Mouse (Mus musculus) brain, embryonic 14.5 days (tissue): Measurements from ENCODE around the gene Ston1.

Experiments
- CTCF ChIP-seq: fragments of 200-500 bp; IDR thresholded peaks from 2 replicates; pipeline ENCODE4 v1.5.1; 2012; ENCODE audit warnings: inconsistent platforms, mild to moderate bottlenecking, moderate library complexity, borderline replicate concordance; ENCODE audit not compliant: insufficient read depth, insufficient read length; ENCODE audit errors: extremely low read depth
- POLR2A ChIP-seq: fragments of 200-500 bp; IDR thresholded peaks from 2 replicates; pipeline ENCODE4 v1.6.1; 2012; ENCODE audit warnings: mild to moderate bottlenecking, inconsistent platforms, borderline replicate concordance; ENCODE audit not compliant: poor library complexity, insufficient read depth, insufficient read length, severe bottlenecking; ENCODE audit errors: extremely low read depth

DNA sequence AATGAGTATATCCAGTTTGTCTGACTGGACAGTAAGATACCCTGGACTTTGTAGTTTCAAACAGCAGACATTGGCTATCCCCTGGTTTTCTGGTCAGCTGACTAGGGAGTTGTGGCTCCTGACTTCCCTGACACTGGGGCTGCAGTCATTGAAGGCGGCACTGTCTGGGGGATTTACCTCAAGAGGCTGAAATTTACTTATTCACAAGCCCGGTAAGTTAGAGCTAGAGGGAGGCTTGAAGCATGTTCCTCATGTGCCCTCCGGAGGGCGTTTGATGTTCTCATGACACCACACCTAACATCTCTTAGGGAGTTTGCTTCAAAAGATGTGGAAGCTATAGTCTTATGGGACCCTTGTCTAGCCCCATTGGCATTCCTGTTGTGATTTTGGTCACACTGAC lies 40.8 kb upstream of the Ston1 start:
- TF ChIP-seq CTCF (no peak), POLR2A (no peak)
